Mouse (Mus musculus) lung, embryonic 14.5 days (tissue): ENCODE measurements around the gene Mblac2. TPM values are rescaled to one million over a fixed set of nuclear protein-coding genes. Genes with fewer than 3 reads are reported as not detected.

Source experiments
- ATAC-seq: fragments of 200-750 bp; cut with Nextera tagmentation; 2 replicates; pipeline ENCODE4 v1.8.0; 2017; ENCODE audit warnings: mild to moderate bottlenecking, moderate TSS enrichment, moderate library complexity; ENCODE audit not compliant: insufficient read depth
- DNase-seq: peaks from one replicate; pipeline ENCODE4 v3.0.0-alpha.2; 2015
- H3K27ac ChIP-seq: fragments of 300-500 bp; sonication (generic); 2 replicates; pipeline ENCODE4 v1.5.1; 2014; ENCODE audit warnings: low read depth, mild to moderate bottlenecking, moderate library complexity
- H3K27me3 ChIP-seq: fragments of 300-500 bp; sonication (generic); 2 replicates; pipeline ENCODE4 v1.6.1; 2014; ENCODE audit warnings: low read length, control low read depth; ENCODE audit not compliant: insufficient read depth
- H3K36me3 ChIP-seq: fragments of 300-500 bp; sonication (generic); 2 replicates; pipeline ENCODE4 v1.6.1; 2014; ENCODE audit warnings: control low read depth; ENCODE audit not compliant: insufficient read depth
- H3K4me1 ChIP-seq: fragments of 300-500 bp; sonication (generic); 2 replicates; pipeline ENCODE4 v1.6.1; 2014; ENCODE audit warnings: antibody characterized with exemption, control low read depth; ENCODE audit not compliant: insufficient read depth
- H3K4me2 ChIP-seq: fragments of 300-500 bp; sonication (generic); 2 replicates; pipeline ENCODE4 v1.6.1; 2014; ENCODE audit warnings: mild to moderate bottlenecking
- H3K4me3 ChIP-seq: fragments of 300-500 bp; sonication (generic); 2 replicates; pipeline ENCODE4 v1.5.1; 2014; ENCODE audit warnings: low read depth, low read length
- H3K9ac ChIP-seq: fragments of 300-500 bp; sonication (generic); 2 replicates; pipeline ENCODE4 v1.6.1; 2014
- H3K9me3 ChIP-seq: fragments of 300-500 bp; sonication (generic); 2 replicates; pipeline ENCODE4 v1.6.1; 2016; ENCODE audit warnings: low read depth, low read length, control low read depth
- CTCF ChIP-seq: IDR thresholded peaks from 2 replicates; pipeline ENCODE4 v1.5.1; 2016; ENCODE audit warnings: antibody characterized with exemption, low read depth
- WGBS: fragments of 180-500 bp; shearing (Covaris S2); extraction: QIAGEN DNeasy Blood & Tissue Kit; methylation state at CpG from one replicate; pipeline ENCODE4 v1.1.7; 2014; 5-methylcytosine and 5-hydroxymethylcytosine counted together
- polyA plus RNA-seq: library from polyadenylated mRNA; unstranded; fragments of >200 nt; fragmentation: Nextera tagmentation; extraction: Ambion mirVana; gene quantifications from 2 replicates; pipeline ENCODE4 v1.2.1, GENCODE M21; 2014

The Mblac2 gene
- polyA plus RNA-seq, 1 experiment from 2014 or later, result 5.7 TPM

DNA sequence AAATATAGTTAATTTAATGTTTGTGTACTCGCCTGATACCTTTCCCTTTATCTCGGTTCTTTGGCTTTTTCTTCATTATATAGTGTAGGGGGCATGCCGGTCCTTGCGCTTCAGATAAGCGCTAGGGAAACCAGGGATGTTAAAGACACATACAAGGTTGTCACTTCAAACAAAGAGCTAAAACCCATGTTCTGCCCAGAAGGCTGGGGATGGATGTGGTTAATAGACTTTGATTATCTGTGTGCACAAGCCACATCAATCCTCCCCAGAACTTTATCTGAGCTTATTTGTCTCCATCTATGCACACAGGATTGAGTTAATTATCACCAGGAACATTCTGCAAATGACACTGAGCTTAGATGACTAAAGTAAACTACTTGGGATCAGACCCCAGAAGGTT is 25.5 kb downstream of the Mblac2 start:
- Histone ChIP-seq H3K4me2 (no peak overlapping the region), H3K27ac (no peak overlapping the region), H3K27me3 (no peaks in the 10 kb centered on the region), H3K4me1 (no peaks in the 10 kb centered on the region), H3K9me3 (no peaks in the 10 kb centered on the region), H3K9ac (no peak overlapping the region), H3K4me3 (no peak overlapping the region), H3K36me3 (no peaks in the 10 kb centered on the region)
- WGBS, result 63% methylated on average over 5 of the region's 5 CpGs
- no peak for TF ChIP-seq CTCF
- DNase-seq (no peak), ATAC-seq (no peak)

GRCm38 (mm10) chr13:81740898-81741297 is 29.8 kb downstream of the Mblac2 start:
- Histone ChIP-seq H3K27me3 (no peaks in the 10 kb centered on the region), H3K9ac (no peak overlapping the region), H3K9me3 (no peaks in the 10 kb centered on the region), H3K27ac (no peak overlapping the region), H3K4me2 (no peak overlapping the region), H3K36me3 (no peaks in the 10 kb centered on the region), H3K4me1 (no peaks in the 10 kb centered on the region), H3K4me3 (no peak overlapping the region)
- no peak for TF ChIP-seq CTCF
- DNase-seq, result no peak
- ATAC-seq, result no peak
- 36% methylated on average over 3 of the region's 3 CpGs for WGBS

GRCm38 (mm10) chr13:81743391-81744091 is 32.4 kb downstream of the Mblac2 start:
- Histone ChIP-seq H3K27me3 (no peaks in the 10 kb centered on the region), H3K4me1 (no peaks in the 10 kb centered on the region), H3K9ac (no peak overlapping the region), H3K4me2 (no peak overlapping the region), H3K9me3 (no peaks in the 10 kb centered on the region), H3K4me3 (no peak overlapping the region), H3K27ac (no peak overlapping the region), H3K36me3 (no peaks in the 10 kb centered on the region)
- TF ChIP-seq CTCF, result no peak
- ATAC-seq (no peak), DNase-seq (no peak)
- 49% methylated on average over 10 of the region's 10 CpGs for WGBS

DNA sequence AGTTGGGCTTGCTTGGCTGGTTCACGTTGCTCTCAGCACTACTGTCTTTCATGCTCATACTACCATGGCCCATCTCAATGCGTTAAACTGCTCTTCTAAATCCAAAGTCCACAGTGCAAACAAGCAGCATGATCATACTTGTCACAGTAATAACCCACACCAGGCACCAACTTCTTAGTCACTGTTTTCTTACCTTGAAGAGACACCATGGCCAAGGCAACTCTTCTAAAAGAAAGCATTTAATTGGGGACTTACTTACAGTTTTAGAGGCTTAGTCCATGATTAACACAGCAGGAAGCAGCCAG is 32.9 kb downstream of the Mblac2 start:
- WGBS, result 33% methylated on average over 2 of the region's 2 CpGs
- no peak for ATAC-seq
- Histone ChIP-seq H3K4me3 (no peak overlapping the region), H3K27ac (no peak overlapping the region), H3K4me1 (no peaks in the 10 kb centered on the region), H3K36me3 (no peaks in the 10 kb centered on the region), H3K9ac (no peak overlapping the region), H3K9me3 (no peaks in the 10 kb centered on the region), H3K27me3 (no peaks in the 10 kb centered on the region), H3K4me2 (no peak overlapping the region)
- no peak for TF ChIP-seq CTCF
- no peak for DNase-seq

GRCm38 (mm10) chr13:81754878-81755277 is 43.7 kb downstream of the Mblac2 start:
- ATAC-seq (peak; percentile 90), DNase-seq (peak; percentile 69)
- H3K27ac ChIP-seq, result no peak overlapping the region
- no peak for TF ChIP-seq CTCF
- H3K4me2 ChIP-seq, result no peak overlapping the region
- H3K9me3 ChIP-seq, result no peaks in the 10 kb centered on the region
- H3K4me3 ChIP-seq, result no peak overlapping the region
- H3K9ac ChIP-seq, result no peak overlapping the region
- H3K27me3 ChIP-seq, result no peaks in the 10 kb centered on the region
- no peaks in the 10 kb centered on the region for H3K36me3 ChIP-seq
- H3K4me1 ChIP-seq, result no peaks in the 10 kb centered on the region

GRCm38 (mm10) chr13:81755324-81755723 is 44.2 kb downstream of the Mblac2 start:
- ATAC-seq, result peak; percentile 51; the same call in 1 of the 2 replicates

DNA sequence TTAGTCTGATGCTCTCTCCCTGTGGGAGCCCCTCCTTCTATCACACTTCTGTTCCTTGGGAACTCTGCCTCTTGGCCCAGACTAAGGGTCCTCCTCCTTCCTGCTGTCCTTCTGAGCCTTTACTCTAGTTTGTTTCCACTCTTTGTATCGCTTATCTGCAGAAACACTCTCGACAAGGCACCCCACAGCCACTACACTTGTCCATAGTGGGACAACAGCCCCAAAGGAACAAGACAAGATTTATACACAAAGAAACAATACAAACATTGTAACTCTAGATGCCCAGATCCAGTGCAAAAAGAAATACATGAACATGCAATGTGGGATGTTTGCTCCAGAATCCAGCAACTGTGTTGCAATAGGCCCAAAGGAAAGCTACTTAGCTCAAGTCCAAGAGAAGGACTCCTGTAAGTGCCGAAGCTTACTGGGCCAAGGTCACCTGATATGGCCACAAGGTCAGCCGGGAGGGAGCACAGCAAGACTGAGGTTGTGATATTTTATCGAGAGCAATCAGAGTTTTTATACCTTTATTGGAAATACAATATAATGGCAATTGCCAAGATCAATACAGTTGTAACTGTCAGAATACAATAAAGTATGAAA is 46.0 kb downstream of the Mblac2 start:
- no peaks in the 10 kb centered on the region for H3K4me1 ChIP-seq
- H3K27ac ChIP-seq, result no peak overlapping the region
- ATAC-seq (no peak), DNase-seq (no peak)
- H3K4me2 ChIP-seq, result no peak overlapping the region
- TF ChIP-seq CTCF, result no peak
- H3K4me3 ChIP-seq, result no peak overlapping the region
- no peaks in the 10 kb centered on the region for H3K36me3 ChIP-seq
- H3K9me3 ChIP-seq, result no peaks in the 10 kb centered on the region
- WGBS, result 80% methylated on average over 5 of the region's 5 CpGs
- H3K9ac ChIP-seq, result no peak overlapping the region
- H3K27me3 ChIP-seq, result no peaks in the 10 kb centered on the region

More at GRCm38 (mm10) chr13:81755324-81755723, 44.2 kb downstream of the Mblac2 start:
- no peak overlapping the region for H3K4me2 ChIP-seq
- no peaks in the 10 kb centered on the region for H3K27me3 ChIP-seq
- DNase-seq, result no peak
- no peak overlapping the region for H3K4me3 ChIP-seq
- H3K27ac ChIP-seq, result no peak overlapping the region
- no peaks in the 10 kb centered on the region for H3K4me1 ChIP-seq
- no peaks in the 10 kb centered on the region for H3K36me3 ChIP-seq
- 86% methylated on average over 1 of the region's 1 CpGs for WGBS
- no peak for TF ChIP-seq CTCF
- no peak overlapping the region for H3K9ac ChIP-seq
- H3K9me3 ChIP-seq, result no peaks in the 10 kb centered on the region
